Mouse (Mus musculus): ENCODE measurements around the gene Gm14391. TPM values are rescaled to one million over a fixed set of nuclear protein-coding genes. Genes with fewer than 3 reads are reported as not detected.

The Gm14391 gene
- total RNA-seq (2023): 11.6 TPM

GRCm38 (mm10) chr2:175206732-175207131 lies at the start of gene Gm14391:
Gene Gm14391, minus strand, starts transcription at chr2:175206917.

DNA sequence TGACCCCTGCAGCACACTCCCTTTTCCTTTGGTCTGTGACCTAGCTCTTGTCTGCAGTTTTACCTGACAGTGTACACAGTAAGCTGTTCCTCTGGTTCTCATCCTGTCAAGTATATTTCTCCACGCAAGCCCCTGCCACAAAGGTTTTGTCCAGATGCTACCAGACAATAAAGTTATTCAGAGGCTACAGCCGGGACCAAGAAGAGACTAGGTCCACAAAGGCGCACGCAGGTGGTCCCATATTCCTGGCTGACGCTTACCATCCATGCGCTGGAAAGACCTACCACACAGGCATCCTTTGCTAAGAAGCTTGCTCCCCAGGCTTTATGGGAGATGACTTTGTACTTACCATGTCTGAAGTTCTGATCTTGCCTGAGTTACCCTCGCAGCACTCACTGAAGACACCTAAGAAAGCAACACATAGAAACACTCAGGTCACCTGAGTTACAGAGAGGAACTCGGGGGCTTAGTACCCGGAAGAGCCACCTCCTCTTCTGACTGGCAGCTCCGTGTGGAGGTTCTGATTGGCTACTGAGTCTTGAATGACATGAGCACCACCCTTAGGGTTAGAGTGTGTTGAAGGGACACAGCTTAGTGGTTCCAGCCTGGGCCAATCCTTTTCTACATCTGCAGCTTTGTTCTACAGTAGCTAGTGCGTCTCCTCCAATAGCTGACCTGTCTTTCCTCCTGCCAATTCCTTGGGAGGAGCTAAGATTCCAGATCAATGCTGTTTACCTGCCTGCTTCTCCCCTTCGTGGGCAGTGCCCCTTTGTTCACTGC lies 31.1 kb downstream of the Gm14391 start, which contains the start of gene Gm14443:
Gene Gm14443, minus strand, starts transcription at position 471 of the 780 bp plus-strand sequence.

GRCm38 (mm10) chr2:175141993-175142295 lies 64.8 kb downstream of the Gm14391 start, which contains the start of gene Gm14399:
Gene Gm14399, minus strand, starts transcription at chr2:175142012.

Other genes with a start within 250 kb of the Gm14391 start
- gene Gm14444, start 196.7 kb downstream of the Gm14391 start, total RNA-seq (2023): not detected
- not detected for gene Gm14393, start 139.1 kb downstream of the Gm14391 start, total RNA-seq (2023)
- gene Gm14399, start 64.9 kb downstream of the Gm14391 start, total RNA-seq (2023): 1.0 TPM
- gene Gm14443, start 31.0 kb downstream of the Gm14391 start, total RNA-seq (2023): 0.52 TPM
- gene Gm14440, start 68.2 kb upstream of the Gm14391 start, total RNA-seq (2023): 2.8 TPM
- gene Gm4631, start 131.3 kb upstream of the Gm14391 start, total RNA-seq (2023): 7.8 TPM
- gene Zfp968, start 165.5 kb upstream of the Gm14391 start, total RNA-seq (2023): 1.0 TPM
- 2.7 TPM for gene Gm4724, start 228.9 kb upstream of the Gm14391 start, total RNA-seq (2023)